Mouse (Mus musculus): ENCODE results near the gene Usp22.

- TF ChIP-seq EP300 (IDR thresholded peaks at IDR 0.05; ENCODE audit: low read depth) (no peak), CTCF (IDR thresholded peaks at IDR 0.05; ENCODE audit: low read depth) (no peak)
These were observed 49.4 kb upstream of the Usp22 start for GRCm38 (mm10) chr11:61224234-61224744.
